Mouse (Mus musculus): ENCODE data around the gene Slc6a16. TPM values are rescaled to one million over a fixed set of nuclear protein-coding genes. Genes with fewer than 3 reads are reported as not detected.

Gene Slc6a16
- polyA plus RNA-seq, 1 experiment = not detected

DNA sequence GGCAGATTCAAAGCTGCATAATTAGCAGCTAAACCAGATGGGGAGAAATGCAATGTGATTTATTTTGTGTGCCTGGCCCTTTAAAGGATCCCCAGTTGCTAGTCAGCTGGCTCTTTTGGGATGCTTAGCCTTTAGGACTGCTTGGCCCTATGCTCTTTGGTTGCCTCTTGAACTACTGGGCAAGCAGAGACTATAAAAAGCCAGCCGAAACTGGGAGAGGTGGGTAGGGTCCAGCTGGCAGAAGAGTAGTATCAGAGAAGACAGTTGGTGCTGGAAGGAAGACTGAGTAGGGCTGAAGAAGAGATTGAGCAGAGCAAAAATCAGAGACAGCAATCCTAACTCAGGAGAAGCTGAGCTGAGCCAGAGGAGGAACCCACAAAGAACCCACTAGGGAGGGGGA, 55.7 kb downstream of the Slc6a16 start:
- Histone ChIP-seq H3ac (ENCODE audit: control insufficient read depth, insufficient read length) (no peak overlapping the region), H3K4me3 (no peak overlapping the region), H3K4me2 (ENCODE audit: low read depth) (no peak overlapping the region), H3K36me3 (ENCODE audit: control insufficient read depth, insufficient read depth) (no peaks in the 10 kb centered on the region), H3K27me3 (ENCODE audit: control insufficient read depth, insufficient read depth, insufficient read length) (peaks cover 7% of the 10 kb centered on the region), H3K79me2 (ENCODE audit: control insufficient read depth, insufficient read depth) (no peaks in the 10 kb centered on the region)
- TF ChIP-seq POLR2AphosphoS2 (IDR thresholded peaks at IDR 0.05; ENCODE audit: insufficient read length, low read depth) (no peak), E2F4 (IDR thresholded peaks at IDR 0.05; ENCODE audit: insufficient read depth) (no peak), USF1 (IDR thresholded peaks at IDR 0.05; ENCODE audit: low read depth) (no peak), TCF12 (IDR thresholded peaks at IDR 0.05; ENCODE audit: insufficient read depth, poor library complexity, severe bottlenecking) (no peak), SRF (IDR thresholded peaks at IDR 0.05; ENCODE audit: control insufficient read depth, insufficient read length, low read depth) (no peak)

DNA sequence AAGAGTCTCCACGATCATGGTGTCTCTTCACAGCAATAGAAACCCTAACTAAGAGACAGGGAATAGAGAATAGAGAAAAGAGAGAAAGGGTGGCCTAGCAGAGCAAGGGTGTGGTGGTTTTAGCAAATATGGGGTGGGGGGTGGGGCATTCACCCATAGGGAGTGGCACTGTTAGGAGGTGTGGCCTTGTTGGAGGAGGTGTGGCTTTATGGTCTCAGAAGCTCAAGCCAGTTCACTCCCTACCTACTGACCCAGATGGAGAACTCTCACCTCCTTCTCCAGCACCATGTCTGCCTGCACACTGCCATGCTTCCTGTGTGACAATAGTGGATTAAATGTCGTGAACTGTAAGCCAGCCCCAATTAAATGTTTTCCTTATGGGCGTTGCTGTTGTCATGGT, 56.7 kb downstream of the Slc6a16 start:
- Histone ChIP-seq H3K79me2 (ENCODE audit: control insufficient read depth, insufficient read depth) (no peaks in the 10 kb centered on the region), H3K36me3 (ENCODE audit: control insufficient read depth, insufficient read depth) (no peaks in the 10 kb centered on the region), H3K4me2 (ENCODE audit: low read depth) (no peak overlapping the region), H3ac (ENCODE audit: control insufficient read depth, insufficient read length) (no peak overlapping the region), H3K4me3 (no peak overlapping the region), H3K27me3 (ENCODE audit: control insufficient read depth, insufficient read depth, insufficient read length) (peaks cover 7% of the 10 kb centered on the region)
- TF ChIP-seq TCF12 (IDR thresholded peaks at IDR 0.05; ENCODE audit: insufficient read depth, poor library complexity, severe bottlenecking) = no peak
- no peak for TF ChIP-seq USF1 (IDR thresholded peaks at IDR 0.05; ENCODE audit: low read depth)
- no peak for TF ChIP-seq REST (IDR thresholded peaks at IDR 0.05; ENCODE audit: insufficient read depth, insufficient read length)
- TF ChIP-seq SRF (IDR thresholded peaks at IDR 0.05; ENCODE audit: control insufficient read depth, insufficient read length, low read depth) = no peak
- TF ChIP-seq POLR2A (IDR thresholded peaks at IDR 0.05; ENCODE audit: insufficient read length, low read depth) = no peak
- TF ChIP-seq MYOG (IDR thresholded peaks at IDR 0.05; ENCODE audit: control insufficient read depth in 1 of 3, insufficient read depth in 1 of 3, insufficient read length in 2 of 3, low read depth in 2 of 3) = no peak
- no peak for TF ChIP-seq POLR2AphosphoS2 (IDR thresholded peaks at IDR 0.05; ENCODE audit: insufficient read length, low read depth)
- no peak for TF ChIP-seq TCF3 (IDR thresholded peaks at IDR 0.05; ENCODE audit: insufficient read length, low read depth)
- TF ChIP-seq MAX (IDR thresholded peaks at IDR 0.05; ENCODE audit: low read depth) = no peak

DNA sequence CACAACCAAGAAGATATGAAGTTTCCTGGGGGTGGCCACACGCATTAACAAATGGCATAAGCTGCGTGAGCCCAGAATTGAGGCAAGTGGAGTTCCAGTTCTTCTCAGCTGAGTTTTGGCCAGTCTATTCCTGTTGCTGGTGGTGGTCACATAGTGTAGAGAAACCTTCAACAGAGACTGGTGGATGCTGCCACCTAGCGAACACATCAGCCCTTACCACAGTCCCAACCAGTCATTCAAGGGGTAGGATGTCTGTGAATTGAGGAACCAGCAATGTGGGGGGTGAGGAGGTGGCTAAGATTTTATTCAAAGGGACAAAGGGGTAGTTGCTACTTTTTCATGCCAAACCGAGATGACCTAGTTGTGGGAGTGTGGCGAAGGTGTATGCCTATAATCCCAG, 58.9 kb downstream of the Slc6a16 start:
- TF ChIP-seq TCF3 (IDR thresholded peaks at IDR 0.05; ENCODE audit: insufficient read length, low read depth) (no peak), POLR2A (IDR thresholded peaks at IDR 0.05; ENCODE audit: insufficient read length, low read depth) (no peak), MYOG (IDR thresholded peaks at IDR 0.05; ENCODE audit: control insufficient read depth in 1 of 3, insufficient read depth in 1 of 3, insufficient read length in 2 of 3, low read depth in 2 of 3) (no peak), MYOD1 (IDR thresholded peaks at IDR 0.05; ENCODE audit: control insufficient read depth in 1 of 3, insufficient read length in 2 of 3, low read depth in 2 of 3) (no peak), MAX (IDR thresholded peaks at IDR 0.05; ENCODE audit: low read depth) (no peak), POLR2AphosphoS2 (IDR thresholded peaks at IDR 0.05; ENCODE audit: insufficient read length, low read depth) (peak; percentile 39), TCF12 (IDR thresholded peaks at IDR 0.05; ENCODE audit: insufficient read depth, poor library complexity, severe bottlenecking) (no peak)
- Histone ChIP-seq H3K27me3 (ENCODE audit: control insufficient read depth, insufficient read depth, insufficient read length) (no peaks in the 10 kb centered on the region), H3ac (ENCODE audit: control insufficient read depth, insufficient read length) (no peak overlapping the region), H3K79me2 (ENCODE audit: control insufficient read depth, insufficient read depth) (no peaks in the 10 kb centered on the region), H3K36me3 (ENCODE audit: control insufficient read depth, insufficient read depth) (no peaks in the 10 kb centered on the region), H3K4me3 (no peak overlapping the region), H3K4me2 (ENCODE audit: low read depth) (no peak overlapping the region)

DNA sequence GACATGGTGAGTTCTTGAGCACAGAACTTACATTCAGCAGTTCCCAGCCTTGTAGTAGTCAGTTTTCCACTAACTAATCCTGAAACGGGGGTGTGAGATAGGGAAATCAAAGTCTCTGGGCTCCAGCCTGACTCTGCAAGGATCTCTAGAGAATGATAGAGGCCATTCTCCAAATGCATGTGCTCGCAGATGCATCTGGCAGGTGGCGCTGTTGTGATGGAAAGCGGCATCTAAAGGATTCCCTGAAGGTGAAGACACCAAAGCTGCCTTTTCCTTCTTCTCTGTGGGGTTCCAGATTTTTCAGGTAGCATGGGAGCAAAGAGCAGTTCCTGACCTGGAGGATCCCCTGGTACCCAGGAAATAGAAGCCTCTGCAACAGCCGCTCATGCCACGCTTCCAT, 59.4 kb downstream of the Slc6a16 start:
- no peaks in the 10 kb centered on the region for H3K27me3 ChIP-seq (ENCODE audit: control insufficient read depth, insufficient read depth, insufficient read length)
- no peak overlapping the region for H3K4me2 ChIP-seq (ENCODE audit: low read depth)
- H3K4me3 ChIP-seq = no peak overlapping the region
- no peaks in the 10 kb centered on the region for H3K79me2 ChIP-seq (ENCODE audit: control insufficient read depth, insufficient read depth)
- TF ChIP-seq USF1 (IDR thresholded peaks at IDR 0.05; ENCODE audit: low read depth) (no peak), E2F4 (IDR thresholded peaks at IDR 0.05; ENCODE audit: insufficient read depth) (no peak), REST (IDR thresholded peaks at IDR 0.05; ENCODE audit: insufficient read depth, insufficient read length) (no peak), MYOG (IDR thresholded peaks at IDR 0.05; ENCODE audit: control insufficient read depth in 1 of 3, insufficient read depth in 1 of 3, insufficient read length in 2 of 3, low read depth in 2 of 3) (no peak), MYOD1 (IDR thresholded peaks at IDR 0.05; ENCODE audit: control insufficient read depth in 1 of 3, insufficient read length in 2 of 3, low read depth in 2 of 3) (no peak), TCF3 (IDR thresholded peaks at IDR 0.05; ENCODE audit: insufficient read length, low read depth) (no peak), POLR2AphosphoS2 (IDR thresholded peaks at IDR 0.05; ENCODE audit: insufficient read length, low read depth) (peak; percentile 23)
- no peak overlapping the region for H3ac ChIP-seq (ENCODE audit: control insufficient read depth, insufficient read length)
- no peaks in the 10 kb centered on the region for H3K36me3 ChIP-seq (ENCODE audit: control insufficient read depth, insufficient read depth)

DNA sequence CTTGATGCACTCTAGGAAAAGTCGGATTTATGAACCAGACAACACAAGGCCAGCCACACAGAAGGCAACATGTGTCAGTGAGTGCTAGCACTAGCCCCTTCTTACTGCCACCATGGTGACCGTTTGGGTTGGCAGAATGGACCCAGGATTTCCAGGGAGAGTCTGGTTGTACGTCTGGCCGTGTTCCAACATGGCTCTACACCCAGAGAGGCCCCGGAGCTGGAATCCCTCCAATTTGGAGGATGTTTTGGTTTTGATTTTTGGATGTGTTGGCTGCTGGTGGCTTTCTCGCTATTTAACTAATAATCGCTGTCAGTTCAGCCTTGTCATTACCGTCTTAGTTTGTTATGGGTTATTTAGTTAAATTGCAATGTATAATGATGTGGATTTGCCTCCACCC, 61.7 kb downstream of the Slc6a16 start:
- H3K4me2 ChIP-seq (ENCODE audit: low read depth) = no peak overlapping the region
- H3K27me3 ChIP-seq (ENCODE audit: control insufficient read depth, insufficient read depth, insufficient read length) = no peaks in the 10 kb centered on the region
- no peak overlapping the region for H3ac ChIP-seq (ENCODE audit: control insufficient read depth, insufficient read length)
- H3K4me3 ChIP-seq = no peak overlapping the region
- peaks cover 6% of the 10 kb centered on the region for H3K36me3 ChIP-seq (ENCODE audit: control insufficient read depth, insufficient read depth)
- no peak for TF ChIP-seq E2F4 (IDR thresholded peaks at IDR 0.05; ENCODE audit: insufficient read depth)
- no peak for TF ChIP-seq REST (IDR thresholded peaks at IDR 0.05; ENCODE audit: insufficient read depth, insufficient read length)
- TF ChIP-seq CEBPB (IDR thresholded peaks at IDR 0.05; ENCODE audit: insufficient read depth, poor library complexity, severe bottlenecking) = no peak
- TF ChIP-seq POLR2A (IDR thresholded peaks at IDR 0.05; ENCODE audit: insufficient read length, low read depth) = no peak
- no peak for TF ChIP-seq MYOD1 (IDR thresholded peaks at IDR 0.05; ENCODE audit: control insufficient read depth in 1 of 3, insufficient read length in 2 of 3, low read depth in 2 of 3)
- TF ChIP-seq MAX (IDR thresholded peaks at IDR 0.05; ENCODE audit: low read depth) = no peak
- no peak for TF ChIP-seq TCF3 (IDR thresholded peaks at IDR 0.05; ENCODE audit: insufficient read length, low read depth)
- H3K79me2 ChIP-seq (ENCODE audit: control insufficient read depth, insufficient read depth) = no peaks in the 10 kb centered on the region
